Mouse (Mus musculus) limb, embryonic 11.5 days (tissue): ENCODE measurements around the gene Nrxn2. TPM values are rescaled to one million over a fixed set of nuclear protein-coding genes. Genes with fewer than 3 reads are reported as not detected.
A peak's percentile ranks its signal among the peaks of the same experiment; 100 is the strongest.

ENCODE experiments used
- ATAC-seq: fragments of 200-750 bp; cut with Nextera tagmentation; 2 replicates; pipeline ENCODE4 v1.8.0; 2017; ENCODE audit warnings: low read depth; ENCODE audit not compliant: insufficient number of reproducible peaks, low FRiP score, low TSS enrichment
- DNase-seq: peaks from one replicate; pipeline ENCODE4 v3.0.0-alpha.2; 2015; ENCODE audit warnings: low spot score
- H3K27ac ChIP-seq: fragments of 300-500 bp; sonication (generic); replicated peaks from 2 replicates; pipeline ENCODE4 v1.5.1; 2014; ENCODE audit warnings: low read depth, mild to moderate bottlenecking, low read length
- H3K27me3 ChIP-seq: fragments of 300-500 bp; sonication (generic); 2 replicates; pipeline ENCODE4 v1.6.1; 2014; ENCODE audit warnings: mild to moderate bottlenecking, low read length, mixed read lengths; ENCODE audit not compliant: control insufficient read depth, insufficient read depth
- H3K36me3 ChIP-seq: fragments of 300-500 bp; sonication (generic); 2 replicates; pipeline ENCODE4 v1.6.1; 2014; ENCODE audit warnings: mild to moderate bottlenecking, low read length, moderate library complexity, mixed read lengths; ENCODE audit not compliant: control insufficient read depth, insufficient read depth
- H3K4me1 ChIP-seq: fragments of 300-500 bp; sonication (generic); 2 replicates; pipeline ENCODE4 v1.6.1; 2014; ENCODE audit warnings: low read length, mixed read lengths; ENCODE audit not compliant: control insufficient read depth, insufficient read depth
- H3K4me2 ChIP-seq: fragments of 300-500 bp; sonication (generic); 2 replicates; pipeline ENCODE4 v1.6.1; 2014; ENCODE audit warnings: low read depth, mild to moderate bottlenecking, moderate library complexity; ENCODE audit not compliant: severe bottlenecking
- H3K4me3 ChIP-seq: fragments of 300-500 bp; sonication (generic); 2 replicates; pipeline ENCODE4 v1.5.1; 2014; ENCODE audit warnings: low read depth, low read length
- H3K9ac ChIP-seq: fragments of 300-500 bp; sonication (generic); 2 replicates; pipeline ENCODE4 v1.6.1; 2014; ENCODE audit warnings: mild to moderate bottlenecking, low read length
- H3K9me3 ChIP-seq: fragments of 300-500 bp; sonication (generic); 2 replicates; pipeline ENCODE4 v1.6.1; 2016; ENCODE audit warnings: low read length; ENCODE audit not compliant: control insufficient read depth
- WGBS: fragments of 180-500 bp; shearing (Covaris S2); extraction: QIAGEN DNeasy Blood & Tissue Kit; methylation state at CpG from one replicate; pipeline ENCODE4 v1.1.7; 2014; 5-methylcytosine and 5-hydroxymethylcytosine counted together
- polyA plus RNA-seq: library from polyadenylated mRNA; unstranded; fragments of >200 nt; fragmentation: Nextera tagmentation; extraction: Ambion mirVana; gene quantifications from 2 replicates; pipeline ENCODE4 v1.2.1, GENCODE M21; 2014

Nrxn2 gene
- 0.48 and 1.1 TPM in 2 replicates for polyA plus RNA-seq

DNA sequence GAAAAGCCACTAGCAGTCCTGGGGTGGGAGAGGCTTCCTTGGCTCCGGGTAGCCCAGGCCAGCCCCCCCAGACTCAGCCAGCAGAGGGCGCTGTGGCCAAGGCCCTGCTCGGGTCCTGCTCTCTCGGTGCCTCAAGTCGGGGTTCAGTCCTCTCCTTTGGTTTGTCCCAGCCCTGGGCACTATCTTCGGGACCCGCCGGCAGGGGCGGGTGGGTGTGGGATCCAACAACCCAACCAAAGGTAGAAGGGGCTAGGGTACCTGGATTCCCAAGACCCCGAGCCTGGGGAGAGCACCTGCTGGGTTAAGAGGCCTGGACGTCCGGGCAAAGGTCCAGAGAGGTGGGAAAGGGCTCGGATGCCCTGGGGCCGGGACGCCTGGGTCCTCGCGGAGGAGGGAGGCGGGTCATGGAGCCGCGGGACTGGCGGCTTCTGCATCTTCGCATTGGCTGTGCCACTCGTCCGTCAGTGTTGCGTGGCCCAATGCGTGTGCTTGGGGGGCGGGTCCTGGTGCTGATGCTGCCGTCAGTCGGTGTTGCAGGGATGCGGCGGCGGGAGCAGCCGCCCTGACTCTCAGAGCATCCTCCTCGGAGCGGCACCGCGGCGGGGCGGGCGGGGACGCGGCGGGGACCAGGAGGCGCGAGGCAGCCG is at the start of gene Nrxn2:
Gene Nrxn2 (plus strand): TSS at position 499 of the 647 bp plus-strand sequence.
- Histone ChIP-seq H3K36me3 (no peaks in the 10 kb centered on the region), H3K4me2 (peak within 1 kb of the TSS; percentile 66), H3K4me3 (peak within 1 kb of the TSS; percentile 37), H3K9ac (no peak within 1 kb of the TSS), H3K27ac (no peak within 1 kb of the TSS), H3K4me1 (peaks cover 14% of the 10 kb centered on the region), H3K27me3 (peaks cover 41% of the 10 kb centered on the region), H3K9me3 (no peaks in the 10 kb centered on the region)
- WGBS = 0% methylated on average over 46 of the region's 46 CpGs
- ATAC-seq = peak; percentile 88
- DNase-seq = peak; percentile 91

- H3K9ac ChIP-seq = no peak overlapping the region
- DNase-seq = no peak
Measured at GRCm38 (mm10) chr19:6370175-6370574, 48.4 kb upstream of the Nrxn2 start.

DNA sequence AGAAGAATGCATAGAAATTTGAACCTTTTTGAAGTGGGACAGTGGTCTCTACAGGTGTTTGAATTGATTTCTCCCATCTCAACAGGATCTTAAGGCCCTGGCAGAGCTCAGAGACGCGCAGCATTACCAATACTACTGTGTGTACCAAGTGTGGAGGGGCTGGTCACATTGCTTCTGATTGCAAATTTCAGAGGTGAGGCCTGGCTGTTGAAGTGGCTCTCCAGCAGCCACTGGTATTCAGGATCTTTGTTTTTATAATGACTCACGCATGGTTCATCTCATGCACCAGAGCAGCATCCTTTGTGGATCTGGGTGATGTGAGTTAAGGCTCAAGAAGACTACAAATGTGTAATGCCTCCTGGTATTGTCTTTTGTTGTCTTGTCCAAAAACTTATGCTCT is 46.1 kb upstream of the Nrxn2 start:
- Histone ChIP-seq H3K27ac (no peak overlapping the region), H3K4me3 (no peak overlapping the region), H3K4me1 (no peaks in the 10 kb centered on the region), H3K27me3 (no peaks in the 10 kb centered on the region), H3K9ac (no peak overlapping the region), H3K36me3 (peaks cover 71% of the 10 kb centered on the region), H3K9me3 (no peaks in the 10 kb centered on the region), H3K4me2 (no peak overlapping the region)
- 95% methylated on average over 3 of the region's 3 CpGs for WGBS
- no peak for ATAC-seq
- DNase-seq = no peak

More at GRCm38 (mm10) chr19:6370175-6370574, 48.4 kb upstream of the Nrxn2 start:
- no peak overlapping the region for H3K27ac ChIP-seq
- no peak overlapping the region for H3K4me3 ChIP-seq
- no peaks in the 10 kb centered on the region for H3K27me3 ChIP-seq
- H3K4me1 ChIP-seq = peaks cover under 1% of the 10 kb centered on the region; the same call in 1 of the 2 replicates
- ATAC-seq = no peak
- H3K9me3 ChIP-seq = no peaks in the 10 kb centered on the region
- H3K4me2 ChIP-seq = no peak overlapping the region
- peaks cover 62% of the 10 kb centered on the region for H3K36me3 ChIP-seq
- WGBS = 95% methylated on average over 2 of the region's 2 CpGs

DNA sequence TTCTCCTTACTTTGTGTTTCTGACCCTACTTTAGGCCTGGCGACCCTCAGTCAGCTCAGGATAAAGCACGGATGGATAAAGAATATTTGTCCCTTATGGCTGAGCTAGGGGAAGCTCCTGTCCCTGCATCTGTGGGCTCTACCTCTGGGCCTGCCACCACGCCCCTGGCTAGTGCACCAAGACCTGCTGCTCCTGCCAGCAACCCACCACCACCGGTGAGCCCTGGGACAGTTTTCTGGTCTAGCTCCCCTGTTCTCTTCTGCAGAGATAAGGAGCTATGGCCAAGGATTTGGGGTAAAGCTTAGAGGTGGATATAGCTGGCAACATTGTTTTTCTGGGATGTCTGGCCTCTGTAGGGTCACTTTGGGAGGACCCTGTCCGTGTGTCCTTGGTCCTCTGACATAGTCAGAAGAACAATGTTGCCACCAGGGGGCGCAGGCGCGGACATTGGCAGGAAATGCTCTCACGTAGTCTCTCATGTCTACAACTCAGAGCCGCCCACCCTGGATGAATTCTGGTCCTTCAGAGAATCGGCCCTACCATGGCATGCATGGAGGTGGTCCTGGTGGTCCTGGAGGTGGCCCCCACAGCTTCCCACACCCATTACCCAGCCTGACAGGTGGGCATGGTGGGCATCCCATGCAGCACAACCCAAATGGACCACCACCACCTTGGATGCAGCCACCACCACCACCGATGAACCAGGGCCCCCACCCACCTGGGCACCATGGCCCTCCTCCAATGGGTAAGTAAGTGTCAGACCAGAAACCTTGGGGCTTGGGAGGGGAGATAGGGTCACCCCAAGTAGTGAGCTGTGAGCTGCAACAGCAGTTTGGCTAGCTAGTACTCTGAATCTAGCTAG is 44.8 kb upstream of the Nrxn2 start:
- ATAC-seq (no peak), DNase-seq (peak; percentile 84)
- 72% methylated on average over 12 of the region's 12 CpGs for whole genome bisulfite sequencing
- Histone ChIP-seq H3K4me2 (no peak overlapping the region), H3K27ac (no peak overlapping the region), H3K36me3 (peaks cover 67% of the 10 kb centered on the region), H3K4me1 (no peaks in the 10 kb centered on the region), H3K4me3 (no peak overlapping the region), H3K9me3 (no peaks in the 10 kb centered on the region), H3K27me3 (no peaks in the 10 kb centered on the region), H3K9ac (no peak overlapping the region)

GRCm38 (mm10) chr19:6374571-6374970 is 44.0 kb upstream of the Nrxn2 start:
- no peaks in the 10 kb centered on the region for H3K9me3 ChIP-seq
- 94% methylated on average over 10 of the region's 10 CpGs for WGBS
- H3K4me1 ChIP-seq = no peaks in the 10 kb centered on the region
- no peaks in the 10 kb centered on the region for H3K27me3 ChIP-seq
- H3K36me3 ChIP-seq = peaks cover 65% of the 10 kb centered on the region
- ATAC-seq = no peak
- DNase-seq = no peak
- no peak overlapping the region for H3K4me3 ChIP-seq
- no peak overlapping the region for H3K27ac ChIP-seq
- no peak overlapping the region for H3K4me2 ChIP-seq
- no peak overlapping the region for H3K9ac ChIP-seq

DNA sequence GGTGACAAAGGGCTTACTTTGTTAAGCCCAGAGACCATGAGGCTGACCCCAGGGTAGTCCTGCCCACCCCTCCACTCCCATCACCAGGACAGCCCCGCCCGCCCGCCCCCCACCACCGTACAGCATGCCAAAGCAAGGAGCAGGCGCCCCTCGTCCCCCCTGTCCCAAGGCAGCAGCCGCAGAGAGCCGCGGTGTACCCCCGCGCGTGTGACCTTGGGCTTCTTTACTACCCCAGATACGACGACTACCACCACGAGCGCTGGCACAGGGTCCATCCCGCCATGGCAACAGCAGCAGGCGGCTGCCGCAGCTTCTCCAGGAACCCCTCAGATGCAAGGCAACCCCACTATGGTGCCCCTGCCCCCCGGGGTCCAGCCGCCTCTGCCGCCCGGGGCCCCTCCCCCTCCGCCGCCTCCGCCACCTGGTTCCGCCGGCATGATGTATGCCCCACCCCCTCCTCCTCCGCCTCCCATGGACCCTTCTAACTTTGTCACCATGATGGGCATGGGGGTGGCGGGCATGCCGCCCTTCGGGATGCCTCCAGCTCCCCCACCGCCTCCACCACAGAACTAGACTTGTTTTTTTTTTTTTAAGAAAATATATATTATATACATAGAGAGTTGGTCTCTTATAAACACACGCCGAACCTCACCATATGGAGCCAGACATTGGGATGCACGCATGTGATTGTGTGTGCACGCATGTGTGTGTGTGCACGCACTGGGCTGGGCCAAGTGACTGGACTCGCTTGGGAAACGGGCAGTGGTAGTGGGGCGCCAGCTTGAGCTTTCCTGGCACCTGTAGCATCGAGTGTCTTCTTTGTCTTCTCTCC is 42.9 kb upstream of the Nrxn2 start:
- Histone ChIP-seq H3K9ac (no peak overlapping the region), H3K4me3 (no peak overlapping the region), H3K9me3 (no peaks in the 10 kb centered on the region), H3K4me1 (no peaks in the 10 kb centered on the region), H3K4me2 (no peak overlapping the region), H3K36me3 (peaks cover 58% of the 10 kb centered on the region), H3K27ac (no peak overlapping the region), H3K27me3 (no peaks in the 10 kb centered on the region)
- DNase-seq (no peak), ATAC-seq (no peak)
- WGBS = 91% methylated on average over 39 of the region's 42 CpGs

- Histone ChIP-seq H3K4me1 (no peaks in the 10 kb centered on the region), H3K4me2 (no peak overlapping the region), H3K9me3 (no peaks in the 10 kb centered on the region), H3K9ac (no peak overlapping the region), H3K27ac (no peak overlapping the region), H3K27me3 (no peaks in the 10 kb centered on the region), H3K36me3 (peaks cover 54% of the 10 kb centered on the region), H3K4me3 (no peak overlapping the region)
- DNase-seq = peak; percentile 73
- no peak for ATAC-seq
- 81% methylated on average over 14 of the region's 14 CpGs for WGBS
Measured at GRCm38 (mm10) chr19:6376255-6376564, 42.3 kb upstream of the Nrxn2 start.

DNA sequence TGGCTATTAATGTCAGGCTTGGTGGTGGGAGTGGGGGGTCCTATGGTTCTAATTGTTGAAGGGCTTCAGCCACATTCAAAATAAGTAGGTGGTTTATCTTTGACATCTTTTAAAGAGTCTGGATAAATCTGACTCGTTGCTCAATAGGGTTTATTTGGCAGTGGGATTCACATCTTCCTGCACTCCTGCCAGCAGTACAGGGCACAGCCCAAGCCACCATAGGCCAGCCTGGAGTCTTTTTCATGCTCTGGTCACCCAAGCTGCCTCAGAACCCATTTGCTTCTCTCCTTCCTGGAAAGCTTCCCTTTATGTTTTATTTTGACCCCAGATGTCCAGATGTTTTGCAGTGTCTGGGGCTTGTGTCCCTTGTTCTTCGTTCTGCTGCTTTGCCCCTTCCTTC is 41.9 kb upstream of the Nrxn2 start:
- Histone ChIP-seq H3K9me3 (no peaks in the 10 kb centered on the region), H3K36me3 (peaks cover 50% of the 10 kb centered on the region), H3K27ac (no peak overlapping the region), H3K9ac (no peak overlapping the region), H3K4me2 (no peak overlapping the region), H3K4me1 (no peaks in the 10 kb centered on the region), H3K27me3 (no peaks in the 10 kb centered on the region), H3K4me3 (no peak overlapping the region)
- 88% methylated on average over 2 of the region's 2 CpGs for WGBS
- ATAC-seq (no peak), DNase-seq (no peak)
